Mouse (Mus musculus) hindbrain, postnatal 0 days (tissue): ENCODE results near the gene Racgap1. TPM values are rescaled to one million over a fixed set of nuclear protein-coding genes. Genes with fewer than 3 reads are reported as not detected.

Experiments
- ATAC-seq: fragments of 200-750 bp; cut with Nextera tagmentation; 2 replicates; pipeline ENCODE4 v1.8.0; 2017; ENCODE audit warnings: mild to moderate bottlenecking, moderate TSS enrichment, moderate library complexity
- DNase-seq: peaks from one replicate; pipeline ENCODE4 v3.0.0-alpha.2; 2015; ENCODE audit warnings: low spot score
- H3K27ac ChIP-seq: fragments of 300-500 bp; sonication (generic); 2 replicates; pipeline ENCODE4 v1.5.1; 2014; ENCODE audit warnings: mild to moderate bottlenecking
- H3K27me3 ChIP-seq: fragments of 300-500 bp; sonication (generic); 2 replicates; pipeline ENCODE4 v1.6.1; 2014; ENCODE audit warnings: low read length, mixed read lengths; ENCODE audit not compliant: insufficient read depth
- H3K36me3 ChIP-seq: fragments of 300-500 bp; sonication (generic); 2 replicates; pipeline ENCODE4 v1.6.1; 2014; ENCODE audit warnings: low read length, mixed read lengths; ENCODE audit not compliant: insufficient read depth
- H3K4me1 ChIP-seq: fragments of 300-500 bp; sonication (generic); 2 replicates; pipeline ENCODE4 v1.6.1; 2014; ENCODE audit warnings: antibody characterized with exemption, low read length, mixed read lengths; ENCODE audit not compliant: insufficient read depth
- H3K4me2 ChIP-seq: fragments of 300-500 bp; sonication (generic); 2 replicates; pipeline ENCODE4 v1.6.1; 2014; ENCODE audit warnings: low read depth, mild to moderate bottlenecking, low read length, moderate library complexity, mixed read lengths
- H3K4me3 ChIP-seq: fragments of 300-500 bp; sonication (generic); 2 replicates; pipeline ENCODE4 v1.5.1; 2014; ENCODE audit warnings: low read length
- H3K9ac ChIP-seq: fragments of 300-500 bp; sonication (generic); replicated peaks from 2 replicates; pipeline ENCODE4 v1.6.1; 2014; ENCODE audit warnings: mild to moderate bottlenecking, low read length, moderate library complexity, mixed read lengths
- H3K9me3 ChIP-seq: fragments of 300-500 bp; sonication (generic); 2 replicates; pipeline ENCODE4 v1.6.1; 2016; ENCODE audit warnings: low read length, mixed read lengths
- CTCF ChIP-seq: IDR thresholded peaks from 2 replicates; pipeline ENCODE4 v1.5.1; 2016; ENCODE audit warnings: antibody characterized with exemption, control low read depth, low read depth
- WGBS: fragments of 180-500 bp; shearing (Covaris S2); extraction: QIAGEN DNeasy Blood & Tissue Kit; methylation state at CpG from one replicate; pipeline ENCODE4 v1.1.7; 2014; 5-methylcytosine and 5-hydroxymethylcytosine counted together
- polyA plus RNA-seq: library from polyadenylated mRNA; unstranded; fragments of >200 nt; fragmentation: Nextera tagmentation; extraction: Ambion mirVana; gene quantifications from 2 replicates; pipeline ENCODE4 v1.2.1, GENCODE M21; 2015
- total RNA-seq: library from RNA; depleted of rRNA; stranded (reverse); fragments of >200 nt; gene quantifications from 2 replicates; pipeline ENCODE4 v1.2.3, GENCODE M21; 2014

Racgap1 gene
- total and polyA plus RNA-seq, 2 experiments from 2014 or later: 46.4 to 49.7 TPM

GRCm38 (mm10) chr15:99655956-99656355 lies 4.5 kb upstream of the Racgap1 start:
- Histone ChIP-seq H3K4me1 (peaks cover 2% of the 10 kb centered on the region; the same call in 1 of the 2 replicates), H3K4me3 (no peak overlapping the region), H3K9me3 (no peaks in the 10 kb centered on the region), H3K9ac (no peak overlapping the region), H3K27ac (no peak overlapping the region), H3K27me3 (no peaks in the 10 kb centered on the region), H3K36me3 (no peaks in the 10 kb centered on the region), H3K4me2 (no peak overlapping the region)
- 36% methylated on average over 9 of the region's 9 CpGs for WGBS
- TF ChIP-seq CTCF: no peak
- DNase-seq (no peak), ATAC-seq (no peak)

- 0 out of 2 replicates have a peak overlapping the region, but pooled peaks have one; percentile 13 for H3K9ac ChIP-seq
- peak overlapping the region; percentile 18; the same call in 1 of the 2 replicates for H3K4me3 ChIP-seq
- TF ChIP-seq CTCF: no peak
- 5% methylated on average over 21 of the region's 21 CpGs for WGBS
- H3K27me3 ChIP-seq: no peaks in the 10 kb centered on the region
- no peaks in the 10 kb centered on the region for H3K9me3 ChIP-seq
- no peaks in the 10 kb centered on the region for H3K36me3 ChIP-seq
- H3K27ac ChIP-seq: no peak overlapping the region
- DNase-seq: no peak
- ATAC-seq: no peak
- peak overlapping the region; percentile 49 for H3K4me2 ChIP-seq
- H3K4me1 ChIP-seq: peaks cover 7% of the 10 kb centered on the region; the same call in 1 of the 2 replicates
These were observed 2.4 kb upstream of the Racgap1 start for GRCm38 (mm10) chr15:99653876-99654275.

GRCm38 (mm10) chr15:99653291-99653690 lies 1.8 kb upstream of the Racgap1 start:
- H3K9ac ChIP-seq: 0 out of 2 replicates have a peak overlapping the region, but pooled peaks have one; percentile 13
- ATAC-seq: no peak
- H3K27me3 ChIP-seq: no peaks in the 10 kb centered on the region
- H3K4me1 ChIP-seq: peaks cover 10% of the 10 kb centered on the region
- peak; percentile 47 for TF ChIP-seq CTCF
- no peaks in the 10 kb centered on the region for H3K36me3 ChIP-seq
- peak overlapping the region; percentile 18; the same call in 1 of the 2 replicates for H3K4me3 ChIP-seq
- peak overlapping the region; percentile 49 for H3K4me2 ChIP-seq
- WGBS: 13% methylated on average over 8 of the region's 8 CpGs
- H3K9me3 ChIP-seq: no peaks in the 10 kb centered on the region
- DNase-seq: peak; percentile 47
- H3K27ac ChIP-seq: no peak overlapping the region

GRCm38 (mm10) chr15:99651984-99652872 lies 772 bp upstream of the Racgap1 start:
- H3K9me3 ChIP-seq: no peaks in the 10 kb centered on the region
- no peak overlapping the region for H3K9ac ChIP-seq
- peak overlapping the region; percentile 88 for H3K4me3 ChIP-seq
- no peaks in the 10 kb centered on the region for H3K36me3 ChIP-seq
- no peak for DNase-seq
- TF ChIP-seq CTCF: no peak
- H3K27me3 ChIP-seq: no peaks in the 10 kb centered on the region
- H3K27ac ChIP-seq: no peak overlapping the region
- WGBS: 80% methylated on average over 10 of the region's 10 CpGs
- peaks cover 15% of the 10 kb centered on the region for H3K4me1 ChIP-seq
- no peak for ATAC-seq
- peak overlapping the region; percentile 98 for H3K4me2 ChIP-seq

GRCm38 (mm10) chr15:99650304-99650703 lies 1.2 kb downstream of the Racgap1 start:
- ATAC-seq (no peak), DNase-seq (no peak)
- H3K4me3 ChIP-seq: peak overlapping the region; percentile 88
- TF ChIP-seq CTCF: no peak
- peaks cover 17% of the 10 kb centered on the region for H3K4me1 ChIP-seq
- H3K4me2 ChIP-seq: peak overlapping the region; percentile 98
- H3K9ac ChIP-seq: no peak overlapping the region
- H3K36me3 ChIP-seq: no peaks in the 10 kb centered on the region
- H3K9me3 ChIP-seq: no peaks in the 10 kb centered on the region
- WGBS: 40% methylated on average over 2 of the region's 2 CpGs
- no peaks in the 10 kb centered on the region for H3K27me3 ChIP-seq
- H3K27ac ChIP-seq: no peak overlapping the region

- H3K4me1 ChIP-seq: peaks cover 17% of the 10 kb centered on the region
These were observed 2.2 kb downstream of the Racgap1 start for GRCm38 (mm10) chr15:99649067-99649761.

More at GRCm38 (mm10) chr15:99649067-99649761, 2.2 kb downstream of the Racgap1 start:
- 0 out of 2 replicates have a peak, but pooled peaks have one; percentile 17 for TF ChIP-seq CTCF
- Histone ChIP-seq H3K4me3 (no peak overlapping the region), H3K36me3 (no peaks in the 10 kb centered on the region), H3K27ac (no peak overlapping the region), H3K9ac (no peak overlapping the region), H3K4me2 (peak overlapping the region; percentile 98), H3K9me3 (no peaks in the 10 kb centered on the region), H3K27me3 (no peaks in the 10 kb centered on the region)
- ATAC-seq (no peak), DNase-seq (no peak)
- WGBS: 20% methylated on average over 6 of the region's 6 CpGs
